Mouse (Mus musculus): Measurements from ENCODE around the gene Otogl.

Gene Otogl

GRCm38 (mm10) chr10:107912084-107912573, at the start of gene Otogl:
TSS of gene Otogl (minus strand) at chr10:107912134.
- DNase-seq, result no peak

GRCm38 (mm10) chr10:107956588-107956987, 44.7 kb upstream of the Otogl start:
- no peak for DNase-seq

DNA sequence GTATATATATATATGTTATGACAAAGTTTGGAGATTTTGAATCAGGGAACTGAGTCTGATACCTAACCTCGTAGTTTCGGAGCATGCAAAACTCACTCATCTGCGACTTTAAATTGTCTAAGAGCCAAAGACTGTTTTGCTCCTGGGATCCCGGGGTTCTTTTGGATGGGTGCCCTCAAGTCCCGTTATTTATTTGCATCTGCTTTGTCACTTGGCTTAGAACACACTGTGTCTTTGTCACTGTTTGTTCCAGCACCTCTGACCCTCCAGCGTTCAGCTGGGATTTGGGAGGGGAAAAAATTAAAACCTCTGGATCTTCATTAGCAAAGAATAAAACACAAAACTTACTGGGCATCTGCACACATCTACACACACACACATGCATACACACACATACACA, 42.5 kb upstream of the Otogl start:
- DNase-seq, result no peak

GRCm38 (mm10) chr10:107951596-107951995, 39.7 kb upstream of the Otogl start:
- DNase-seq, result no peak

DNA sequence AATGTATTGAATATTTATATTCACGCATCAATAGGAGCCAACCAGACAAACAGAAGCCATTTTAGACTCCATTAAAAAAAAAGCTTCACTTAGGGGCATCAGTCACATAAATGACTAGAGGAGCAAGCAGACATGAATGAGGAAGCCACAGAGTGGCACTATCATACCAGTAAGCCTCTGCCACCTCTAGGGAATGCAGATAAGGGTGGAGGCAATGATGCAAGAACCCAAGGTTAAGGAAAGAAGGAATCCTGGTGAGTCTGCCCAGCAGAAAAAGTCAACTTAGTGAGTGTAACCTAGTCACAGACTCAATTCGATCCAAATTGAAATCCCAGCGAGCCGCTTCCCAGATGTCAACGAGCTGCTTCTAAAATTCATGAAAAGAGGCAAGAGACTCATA, 38.0 kb upstream of the Otogl start:
- no peak for DNase-seq

GRCm38 (mm10) chr10:107948647-107949046, 36.7 kb upstream of the Otogl start:
- no peak for DNase-seq

- DNase-seq, result no peak
Measured at GRCm38 (mm10) chr10:107948038-107948437, 36.1 kb upstream of the Otogl start.

DNA sequence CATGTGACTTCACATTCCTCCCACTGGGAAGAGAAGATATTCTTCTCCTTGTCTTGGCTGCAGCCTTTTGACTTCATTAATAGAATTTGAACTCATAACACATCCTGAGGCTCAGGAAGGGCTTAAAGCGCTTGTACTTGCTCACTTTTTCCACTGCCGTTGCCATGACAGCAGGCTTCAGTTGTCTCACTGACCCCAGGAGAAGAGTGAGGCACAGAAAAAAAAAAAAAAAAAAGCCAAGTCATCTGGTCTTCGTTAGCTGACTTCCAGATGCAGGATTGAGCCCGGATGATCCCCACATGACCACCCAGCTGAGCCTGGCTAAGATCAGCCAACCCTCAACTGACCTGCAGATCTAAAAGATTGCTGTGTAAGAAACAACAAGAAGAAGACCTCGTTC, 34.4 kb upstream of the Otogl start:
- no peak for DNase-seq

GRCm38 (mm10) chr10:107943859-107944258, 31.9 kb upstream of the Otogl start:
- no peak for DNase-seq

DNA sequence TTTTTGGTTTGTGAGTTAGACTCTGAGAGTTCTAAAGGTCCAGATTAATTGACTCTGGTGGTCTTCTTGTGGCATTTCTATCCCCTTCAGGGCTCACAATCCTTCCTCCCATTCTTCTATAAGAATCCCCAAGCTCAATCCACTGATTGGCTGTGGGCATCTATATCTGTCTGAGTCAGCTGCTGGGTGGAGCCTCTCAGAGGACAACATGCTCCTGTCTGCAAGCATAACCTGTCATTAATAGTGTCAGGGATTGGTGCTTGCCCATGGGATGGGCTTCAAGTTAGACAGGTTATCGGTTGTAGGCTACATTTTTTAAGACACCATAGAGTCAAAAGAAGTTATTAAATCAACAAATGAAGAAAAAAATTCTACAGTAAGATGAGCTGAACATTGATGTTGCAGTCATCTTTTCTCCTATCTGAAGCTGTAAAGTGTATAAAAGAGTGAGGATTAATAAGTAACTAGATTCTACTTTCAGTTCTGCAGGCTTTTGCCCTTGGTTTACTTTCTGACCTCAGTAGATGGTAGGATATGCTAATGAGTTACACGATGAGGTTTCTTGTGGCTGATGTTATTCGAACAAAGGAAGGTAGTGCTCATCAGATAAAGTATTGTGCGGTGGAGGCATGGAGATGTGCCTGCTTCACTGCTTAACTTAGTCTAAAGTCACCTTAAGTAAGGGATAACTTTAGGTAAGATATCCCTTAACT, 29.4 kb upstream of the Otogl start:
- no peak for DNase-seq

DNA sequence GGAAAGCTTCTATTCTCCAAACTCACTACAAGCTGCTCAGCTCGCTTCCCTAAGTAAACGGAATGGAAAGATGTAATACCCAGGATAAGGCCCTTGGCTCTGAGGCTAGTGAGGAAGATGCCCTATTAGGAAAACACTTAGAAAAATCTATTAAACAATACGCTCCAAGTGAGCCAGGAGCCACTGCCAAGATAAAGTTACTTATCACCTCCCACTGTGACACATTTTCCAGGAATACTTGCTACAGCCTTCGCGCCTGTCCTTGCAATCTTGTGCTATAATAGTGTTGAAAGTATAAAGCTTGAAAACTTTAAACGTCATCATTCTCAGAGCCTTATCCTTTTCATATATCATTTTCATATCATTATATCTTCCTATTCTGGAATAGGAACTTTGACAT, 28.4 kb upstream of the Otogl start:
- DNase-seq, result no peak

DNA sequence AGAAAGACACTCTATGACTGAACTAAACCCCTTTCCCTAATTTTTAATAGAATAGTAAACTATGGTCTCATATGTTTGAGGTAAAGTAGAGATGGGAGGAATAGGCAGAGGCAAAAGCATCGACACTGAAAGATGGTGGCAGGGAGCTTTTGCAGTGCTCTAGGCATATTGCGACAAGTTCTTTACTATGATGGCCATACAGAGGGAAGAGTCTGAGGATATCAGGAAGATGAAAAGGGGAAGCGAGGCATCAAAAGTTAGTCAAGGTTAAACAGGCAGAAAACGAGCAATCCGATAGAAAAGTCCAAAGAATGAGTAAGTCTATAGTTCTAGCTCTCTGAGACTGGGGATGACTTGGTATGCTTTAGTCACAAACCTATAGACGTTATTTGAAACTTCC, 27.9 kb upstream of the Otogl start:
- DNase-seq, result no peak

- DNase-seq, result no peak
Measured at GRCm38 (mm10) chr10:107934055-107934454, 22.1 kb upstream of the Otogl start.

GRCm38 (mm10) chr10:107933527-107933926, 21.6 kb upstream of the Otogl start:
- no peak for DNase-seq

- DNase-seq, result no peak
Measured at GRCm38 (mm10) chr10:107931833-107932828, 20.2 kb upstream of the Otogl start.

GRCm38 (mm10) chr10:107930471-107931021, 18.6 kb upstream of the Otogl start:
- no peak for DNase-seq

- DNase-seq, result no peak
Measured at GRCm38 (mm10) chr10:107925306-107925705, 13.4 kb upstream of the Otogl start.

DNA sequence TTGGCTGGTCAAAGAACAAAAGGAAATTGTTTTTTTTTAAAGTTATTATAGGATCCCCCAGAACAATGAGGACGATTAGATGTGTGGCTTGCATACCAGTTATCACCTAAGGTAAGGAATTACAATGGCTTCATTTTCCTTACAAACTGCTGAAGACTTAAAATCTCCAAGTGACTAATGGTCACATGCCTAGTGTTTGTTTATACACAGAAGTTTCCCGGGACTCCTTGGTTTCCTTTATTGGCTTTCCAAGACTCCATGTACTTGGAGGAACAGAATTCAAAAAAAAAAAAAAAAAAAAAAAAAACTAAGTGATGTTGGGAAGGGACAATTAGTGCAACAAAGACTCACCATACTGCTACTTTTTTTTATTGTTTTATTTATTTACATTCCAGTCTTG, 11.9 kb upstream of the Otogl start:
- DNase-seq, result no peak

DNA sequence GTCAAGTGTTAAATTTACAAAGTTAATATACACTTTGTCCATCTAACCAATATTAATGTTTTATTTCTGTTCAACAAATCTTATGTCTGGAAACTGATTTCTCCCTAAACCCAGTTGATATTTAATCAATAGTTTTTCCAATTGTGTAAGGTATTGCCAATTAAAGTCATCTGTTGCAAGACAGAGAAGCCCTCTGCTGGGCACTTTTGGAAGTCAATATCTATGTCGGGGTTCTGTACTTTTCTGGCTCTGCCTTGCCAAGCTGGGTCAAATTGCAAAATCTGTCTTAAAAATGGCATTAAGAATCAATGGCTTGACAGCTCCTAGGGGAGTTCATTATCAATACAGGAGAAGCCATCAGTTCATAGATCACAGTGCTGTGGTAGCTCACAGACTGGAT, 10.8 kb upstream of the Otogl start:
- no peak for DNase-seq

GRCm38 (mm10) chr10:107921549-107921948, 9.6 kb upstream of the Otogl start:
- DNase-seq, result no peak

DNA sequence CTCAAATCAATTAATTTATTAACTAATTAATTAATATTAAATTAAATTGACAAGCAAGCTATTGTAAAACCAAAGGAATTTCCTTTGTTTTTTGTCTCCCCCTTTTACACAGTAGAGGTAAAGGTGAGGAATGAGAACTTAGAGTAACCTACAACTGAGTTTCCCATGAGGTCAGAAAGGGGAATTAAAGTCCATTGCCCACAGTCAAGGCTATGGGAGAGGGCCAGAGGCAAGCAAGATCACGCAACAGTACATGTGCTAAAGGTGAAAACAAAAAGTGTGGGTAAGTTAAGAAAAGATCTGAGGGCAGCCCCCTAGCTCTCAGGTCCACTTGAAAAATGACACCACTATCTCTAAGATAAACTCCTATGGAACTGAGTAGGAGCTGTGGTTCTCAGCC, 9.2 kb upstream of the Otogl start:
- no peak for DNase-seq

DNA sequence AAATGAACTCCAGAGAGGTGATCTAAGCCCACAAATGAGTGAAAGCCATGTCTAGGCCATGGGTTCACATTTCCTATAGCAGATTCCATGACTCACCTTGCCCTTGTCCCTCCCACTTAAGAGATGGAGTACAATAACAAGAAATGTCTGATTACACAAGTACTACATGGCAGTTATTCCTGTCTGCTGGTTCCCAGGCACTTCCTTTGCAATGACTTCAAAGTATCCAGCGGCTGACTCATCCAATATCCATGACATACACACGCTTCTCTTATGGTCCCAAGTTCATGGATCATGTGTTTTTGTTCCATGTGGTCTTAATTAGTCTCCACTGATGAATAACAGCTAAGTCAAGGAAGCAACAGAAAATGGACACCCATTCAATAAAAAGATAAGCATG, 1.1 kb upstream of the Otogl start:
- no peak for DNase-seq

DNA sequence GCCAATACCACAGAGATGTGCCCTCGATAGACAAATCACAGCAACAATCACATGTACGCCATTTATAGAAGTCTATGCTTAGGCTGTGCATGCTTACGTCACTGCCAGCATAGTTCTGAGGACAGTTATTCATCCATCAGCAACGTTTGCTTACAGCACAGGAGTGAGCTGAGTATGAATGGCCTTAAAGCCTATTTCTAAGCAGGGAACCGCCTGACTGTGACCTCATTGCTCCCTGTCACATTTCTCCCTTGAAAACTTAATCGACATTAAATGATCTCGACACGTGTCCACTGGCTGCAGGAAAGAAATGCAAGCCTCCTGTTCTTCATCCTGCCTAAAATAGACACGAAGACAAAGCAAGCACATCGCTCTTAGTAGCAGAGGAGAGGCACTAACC, 5.5 kb downstream of the Otogl start:
- no peak for DNase-seq
